Comparison of ENCODE assay signal across 17 mouse cellular contexts in genomic region chr4:87637629-87638379, GRCm38 (mm10).
DNase-seq lines count a peak whose midpoint lies in the region; ATAC-seq and TF ChIP-seq lines count a peak whose summit lies in the region.
"Had no signal": no experiment of that assay in that cellular context is flagged by ENCODE, and none has a peak within 500 bp of the region (broad histone marks: within the 10 kb centered on the region; RNA-seq: fewer than 3 reads in every experiment).

No protein-coding gene starts in this region.

- peaks cover 7% of the 10 kb centered on the region for H3K9me3 ChIP-seq in kidney, embryonic 16.5 days (ENCODE audit: low read length)
- no peaks in the 10 kb centered on the region for H3K9me3 ChIP-seq in hindbrain, embryonic 12.5 days (replicated peaks)
- H3K9me3 ChIP-seq in midbrain, embryonic 10.5 days (replicated peaks): no peaks in the 10 kb centered on the region; the same call in 1 of the 2 replicates
- H3K9me3 ChIP-seq: embryonic facial prominence, embryonic 15.5 days; heart, embryonic 15.5 days; liver, embryonic 15.5 days had no signal

- no peaks in the 10 kb centered on the region for H3K36me3 ChIP-seq in kidney, embryonic 16.5 days (ENCODE audit: insufficient read depth, low read length)
- H3K36me3 ChIP-seq in hindbrain, embryonic 12.5 days: no peaks in the 10 kb centered on the region
- no peaks in the 10 kb centered on the region for H3K36me3 ChIP-seq in midbrain, embryonic 10.5 days
- H3K36me3 ChIP-seq: embryonic facial prominence, embryonic 15.5 days; heart, embryonic 15.5 days; liver, embryonic 15.5 days had no signal

- no peak overlapping the region for H3K9ac ChIP-seq in kidney, embryonic 16.5 days (replicated peaks; ENCODE audit: low read length)
- no peak overlapping the region for H3K9ac ChIP-seq in hindbrain, embryonic 12.5 days
- H3K9ac ChIP-seq: embryonic facial prominence, embryonic 15.5 days; heart, embryonic 15.5 days; liver, embryonic 15.5 days had no signal

- no peaks in the 10 kb centered on the region for H3K27me3 ChIP-seq in kidney, embryonic 16.5 days (ENCODE audit: insufficient read depth, low read length)
- no peaks in the 10 kb centered on the region for H3K27me3 ChIP-seq in hindbrain, embryonic 12.5 days
- H3K27me3 ChIP-seq in midbrain, embryonic 10.5 days (ENCODE audit: low read depth, poor library complexity, severe bottlenecking): no peaks in the 10 kb centered on the region
- H3K27me3 ChIP-seq: embryonic facial prominence, embryonic 15.5 days; heart, embryonic 15.5 days; liver, embryonic 15.5 days; Patski had no signal

- 0 out of 2 replicates have a peak overlapping the region, but pooled peaks have one; percentile 14 for H3K27ac ChIP-seq in kidney, embryonic 16.5 days (ENCODE audit: low read length)
- H3K27ac ChIP-seq in hindbrain, embryonic 12.5 days: 0 out of 2 replicates have a peak overlapping the region, but pooled peaks have one; percentile 48
- H3K27ac ChIP-seq in midbrain, embryonic 10.5 days (replicated peaks): peak overlapping the region; percentile 78
- H3K27ac ChIP-seq in olfactory bulb, adult 2 months (ENCODE audit: insufficient read depth, low read depth, low read length): peak overlapping the region; percentile 20; the same call in 1 of the 2 replicates
- H3K27ac ChIP-seq: embryonic facial prominence, embryonic 15.5 days; heart, embryonic 15.5 days; liver, embryonic 15.5 days had no signal

- no peak for TF ChIP-seq CTCF in olfactory bulb, adult 2 months (IDR thresholded peaks at IDR 0.05; ENCODE audit: insufficient read depth, low read depth, low read length)

- H3K4me1 ChIP-seq in kidney, embryonic 16.5 days (ENCODE audit: insufficient read depth, low read length): peaks cover 22% of the 10 kb centered on the region; the same call in 1 of the 2 replicates
- peaks cover 19% of the 10 kb centered on the region for H3K4me1 ChIP-seq in hindbrain, embryonic 12.5 days
- peaks cover 33% of the 10 kb centered on the region for H3K4me1 ChIP-seq in midbrain, embryonic 10.5 days
- 0 out of 2 replicates have a peak, but pooled peaks cover 7% of the 10 kb centered on the region for H3K4me1 ChIP-seq in olfactory bulb, adult 2 months (ENCODE audit: control insufficient read depth, insufficient read depth, low read length)
- H3K4me1 ChIP-seq: embryonic facial prominence, embryonic 15.5 days; heart, embryonic 15.5 days; liver, embryonic 15.5 days had no signal

- H3K4me2 ChIP-seq in kidney, embryonic 16.5 days (replicated peaks; ENCODE audit: low read depth, low read length): no peak overlapping the region
- H3K4me2 ChIP-seq in hindbrain, embryonic 12.5 days (replicated peaks): no peak overlapping the region
- H3K4me2 ChIP-seq: embryonic facial prominence, embryonic 15.5 days; heart, embryonic 15.5 days; liver, embryonic 15.5 days had no signal

- DNase-seq in kidney, adult 8-10 months: no peak
- DNase-seq in midbrain, embryonic 10.5 days (ENCODE audit: low spot score): peak; percentile 54
- no peak for DNase-seq in layer of hippocampus, postnatal 10 days (ENCODE audit: low spot score in 2 of 2)
- no peak for DNase-seq in c-Kit-positive CD71-positive TER-119-positive erythroid progenitor cells, embryonic 14.5 days (ENCODE audit: low spot score)
- DNase-seq: cerebellum, adult 11 months; heart, adult 18-20 months; kidney, adult 11 months; kidney, postnatal 36 days; lung, postnatal 10 days had no signal

- no peak for ATAC-seq in kidney, embryonic 16.5 days (ENCODE audit: low FRiP score, low TSS enrichment)
- ATAC-seq in hindbrain, embryonic 12.5 days (ENCODE audit: low FRiP score): peak; percentile 58; the same call in 1 of the 2 replicates
- ATAC-seq: activated CD4-positive, CD25-positive, alpha-beta regulatory T cell, adult 4 months; Patski had no signal

- no peak overlapping the region for H3K4me3 ChIP-seq in kidney, embryonic 16.5 days (ENCODE audit: low read length)
- H3K4me3 ChIP-seq in hindbrain, embryonic 12.5 days: no peak overlapping the region
- H3K4me3 ChIP-seq in midbrain, embryonic 10.5 days: no peak overlapping the region
- no peak overlapping the region for H3K4me3 ChIP-seq in olfactory bulb, adult 2 months (ENCODE audit: insufficient read depth, low read depth, low read length)
- H3K4me3 ChIP-seq: embryonic facial prominence, embryonic 15.5 days; heart, embryonic 15.5 days; liver, embryonic 15.5 days had no signal

- WGBS in kidney, embryonic 16.5 days: 52% methylated on average over 3 of the region's 3 CpGs
- 21% methylated on average over 3 of the region's 3 CpGs for WGBS in hindbrain, embryonic 12.5 days
- 21% methylated on average over 3 of the region's 3 CpGs for WGBS in midbrain, embryonic 10.5 days
- WGBS in olfactory bulb, adult 2 months: 42% methylated on average over 3 of the region's 3 CpGs

- TF ChIP-seq POLR2A in olfactory bulb, adult 2 months (IDR thresholded peaks at IDR 0.05; ENCODE audit: insufficient read depth, low read depth, low read length): no peak

Comparison
In these comparisons a context has a peak if more than half of its experiments do, and no peak if none do; other contexts are left out.
1. H3K27ac ChIP-seq: peak in every context shown above with its lines; median percentile 78 in midbrain, embryonic 10.5 days; 48 in hindbrain, embryonic 12.5 days; 20 in olfactory bulb, adult 2 months; 14 in kidney, embryonic 16.5 days.